Mouse (Mus musculus): Measurements from ENCODE around the gene Parg. TPM values are rescaled to one million over a fixed set of nuclear protein-coding genes. Genes with fewer than 3 reads are reported as not detected.

Parg gene
- polyA plus RNA-seq, 1 experiment from 2014 or later, result 37.2 TPM

- Histone ChIP-seq H3K9me3 (ENCODE audit: control insufficient read depth, low read length) (no peaks in the 10 kb centered on the region), H3K9ac (ENCODE audit: low read depth, low read length) (no peak overlapping the region), H3K36me3 (ENCODE audit: control insufficient read depth, insufficient read depth, low read length) (peaks cover 4% of the 10 kb centered on the region; the same call in 1 of the 2 replicates), H3K4me3 (ENCODE audit: low read depth, low read length) (no peak overlapping the region), H3K4me2 (no peak overlapping the region), H3K27me3 (replicated peaks; ENCODE audit: control insufficient read depth, insufficient read depth, low read length) (no peaks in the 10 kb centered on the region), H3K4me1 (replicated peaks; ENCODE audit: control insufficient read depth, insufficient read depth, low read length) (no peaks in the 10 kb centered on the region), H3K27ac (ENCODE audit: low read depth, low read length) (no peak overlapping the region)
- 79% methylated on average over 2 of the region's 2 CpGs for WGBS
- ATAC-seq (replicated peaks; ENCODE audit: low FRiP score) (no peak), DNase-seq (ENCODE audit: low spot score) (no peak)
These were observed 60.0 kb downstream of the Parg start for GRCm38 (mm10) chr14:32261741-32262140.

GRCm38 (mm10) chr14:32268999-32269398 lies 67.2 kb downstream of the Parg start:
- no peak for DNase-seq (ENCODE audit: low spot score)
- H3K27me3 ChIP-seq (replicated peaks; ENCODE audit: control insufficient read depth, insufficient read depth, low read length), result no peaks in the 10 kb centered on the region
- H3K9me3 ChIP-seq (ENCODE audit: control insufficient read depth, low read length), result no peaks in the 10 kb centered on the region
- 61% methylated on average over 2 of the region's 2 CpGs for WGBS
- no peak overlapping the region for H3K4me3 ChIP-seq (ENCODE audit: low read depth, low read length)
- H3K4me1 ChIP-seq (replicated peaks; ENCODE audit: control insufficient read depth, insufficient read depth, low read length), result no peaks in the 10 kb centered on the region
- H3K27ac ChIP-seq (ENCODE audit: low read depth, low read length), result no peak overlapping the region
- H3K36me3 ChIP-seq (ENCODE audit: control insufficient read depth, insufficient read depth, low read length), result peaks cover 5% of the 10 kb centered on the region; the same call in 1 of the 2 replicates
- H3K4me2 ChIP-seq, result no peak overlapping the region
- ATAC-seq (replicated peaks; ENCODE audit: low FRiP score), result no peak
- H3K9ac ChIP-seq (ENCODE audit: low read depth, low read length), result no peak overlapping the region

DNA sequence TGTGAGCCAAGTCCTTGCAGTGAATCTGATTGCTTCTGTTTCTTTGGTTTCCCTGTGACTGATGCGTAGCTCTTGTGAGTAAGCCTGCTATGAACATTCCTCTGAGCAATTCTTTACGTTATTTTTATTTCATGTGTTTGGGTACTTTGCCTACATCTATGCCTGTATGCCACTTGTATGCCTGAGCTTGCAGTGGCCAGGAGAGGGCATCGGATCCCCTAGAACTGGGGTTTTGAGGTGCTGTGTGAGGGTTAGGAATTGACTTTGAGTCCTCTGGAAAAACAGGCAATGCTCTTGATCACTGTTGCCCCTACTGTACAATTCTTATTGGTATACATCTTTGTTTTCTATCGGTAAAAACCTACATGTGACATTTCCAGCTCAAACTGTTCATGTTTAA lies 67.8 kb downstream of the Parg start:
- Histone ChIP-seq H3K27ac (ENCODE audit: low read depth, low read length) (no peak overlapping the region), H3K4me3 (ENCODE audit: low read depth, low read length) (no peak overlapping the region), H3K36me3 (ENCODE audit: control insufficient read depth, insufficient read depth, low read length) (peaks cover 5% of the 10 kb centered on the region; the same call in 1 of the 2 replicates), H3K9ac (ENCODE audit: low read depth, low read length) (no peak overlapping the region), H3K4me1 (replicated peaks; ENCODE audit: control insufficient read depth, insufficient read depth, low read length) (no peaks in the 10 kb centered on the region), H3K9me3 (ENCODE audit: control insufficient read depth, low read length) (no peaks in the 10 kb centered on the region), H3K4me2 (no peak overlapping the region), H3K27me3 (replicated peaks; ENCODE audit: control insufficient read depth, insufficient read depth, low read length) (no peaks in the 10 kb centered on the region)
- WGBS, result 89% methylated on average over 4 of the region's 4 CpGs
- ATAC-seq (replicated peaks; ENCODE audit: low FRiP score) (no peak), DNase-seq (ENCODE audit: low spot score) (no peak)

GRCm38 (mm10) chr14:32301622-32302021 lies 99.9 kb downstream of the Parg start:
- Histone ChIP-seq H3K4me2 (no peak overlapping the region), H3K27ac (ENCODE audit: low read depth, low read length) (no peak overlapping the region), H3K9ac (ENCODE audit: low read depth, low read length) (no peak overlapping the region), H3K9me3 (ENCODE audit: control insufficient read depth, low read length) (no peaks in the 10 kb centered on the region), H3K4me1 (replicated peaks; ENCODE audit: control insufficient read depth, insufficient read depth, low read length) (no peaks in the 10 kb centered on the region), H3K36me3 (ENCODE audit: control insufficient read depth, insufficient read depth, low read length) (no peaks in the 10 kb centered on the region), H3K4me3 (ENCODE audit: low read depth, low read length) (no peak overlapping the region), H3K27me3 (replicated peaks; ENCODE audit: control insufficient read depth, insufficient read depth, low read length) (no peaks in the 10 kb centered on the region)
- ATAC-seq (replicated peaks; ENCODE audit: low FRiP score) (no peak), DNase-seq (ENCODE audit: low spot score) (no peak)
- 86% methylated on average over 12 of the region's 12 CpGs for WGBS

DNA sequence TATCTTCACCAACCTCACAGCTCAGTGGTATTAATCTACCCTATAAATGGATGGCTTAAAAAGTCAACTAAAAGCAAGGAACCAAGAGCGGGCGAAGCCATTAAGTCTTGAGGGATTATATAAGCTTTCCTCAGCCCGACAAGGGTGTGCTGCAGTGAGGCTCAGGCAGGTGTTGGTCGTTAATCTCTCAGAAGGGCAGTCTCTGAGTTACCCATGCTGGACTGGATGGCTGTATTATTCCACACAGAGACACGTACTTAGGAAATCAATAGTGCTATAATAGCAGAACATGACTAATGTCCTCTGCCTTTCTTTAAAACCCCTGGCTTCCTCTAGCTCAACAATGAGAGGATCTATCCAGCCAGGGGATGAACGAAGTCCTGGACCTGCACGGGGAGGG lies 100.7 kb downstream of the Parg start:
- 81% methylated on average over 7 of the region's 7 CpGs for WGBS
- no peak overlapping the region for H3K4me3 ChIP-seq (ENCODE audit: low read depth, low read length)
- no peaks in the 10 kb centered on the region for H3K27me3 ChIP-seq (replicated peaks; ENCODE audit: control insufficient read depth, insufficient read depth, low read length)
- no peak overlapping the region for H3K9ac ChIP-seq (ENCODE audit: low read depth, low read length)
- no peaks in the 10 kb centered on the region for H3K9me3 ChIP-seq (ENCODE audit: control insufficient read depth, low read length)
- ATAC-seq (replicated peaks; ENCODE audit: low FRiP score), result no peak
- no peak overlapping the region for H3K27ac ChIP-seq (ENCODE audit: low read depth, low read length)
- no peaks in the 10 kb centered on the region for H3K36me3 ChIP-seq (ENCODE audit: control insufficient read depth, insufficient read depth, low read length)
- DNase-seq (ENCODE audit: low spot score), result no peak
- H3K4me2 ChIP-seq, result no peak overlapping the region
- no peaks in the 10 kb centered on the region for H3K4me1 ChIP-seq (replicated peaks; ENCODE audit: control insufficient read depth, insufficient read depth, low read length)

DNA sequence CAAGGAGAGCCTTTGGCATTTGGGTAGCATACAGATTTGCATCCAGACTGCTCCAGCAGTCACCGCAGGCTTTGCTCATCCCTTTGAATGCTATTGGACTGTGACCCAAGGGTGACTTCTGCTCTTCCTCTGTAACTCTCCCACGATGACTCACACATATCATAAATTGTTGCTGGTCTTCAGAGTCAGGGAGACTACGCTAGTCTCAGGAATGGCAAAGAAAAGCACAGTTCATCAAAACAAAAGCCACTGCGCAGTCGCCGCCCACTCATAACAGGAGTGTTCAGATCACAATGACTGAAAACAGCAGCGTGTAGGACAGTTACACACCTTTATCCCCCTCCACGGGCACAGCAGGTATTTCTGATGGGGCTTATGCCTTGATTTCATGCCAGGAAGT lies 103.2 kb downstream of the Parg start:
- no peak overlapping the region for H3K4me3 ChIP-seq (ENCODE audit: low read depth, low read length)
- H3K36me3 ChIP-seq (ENCODE audit: control insufficient read depth, insufficient read depth, low read length), result no peaks in the 10 kb centered on the region
- no peaks in the 10 kb centered on the region for H3K9me3 ChIP-seq (ENCODE audit: control insufficient read depth, low read length)
- no peak for ATAC-seq (replicated peaks; ENCODE audit: low FRiP score)
- no peak for DNase-seq (ENCODE audit: low spot score)
- no peak overlapping the region for H3K4me2 ChIP-seq
- no peak overlapping the region for H3K27ac ChIP-seq (ENCODE audit: low read depth, low read length)
- H3K4me1 ChIP-seq (replicated peaks; ENCODE audit: control insufficient read depth, insufficient read depth, low read length), result no peaks in the 10 kb centered on the region
- H3K9ac ChIP-seq (ENCODE audit: low read depth, low read length), result no peak overlapping the region
- WGBS, result 90% methylated on average over 8 of the region's 8 CpGs
- H3K27me3 ChIP-seq (replicated peaks; ENCODE audit: control insufficient read depth, insufficient read depth, low read length), result no peaks in the 10 kb centered on the region

DNA sequence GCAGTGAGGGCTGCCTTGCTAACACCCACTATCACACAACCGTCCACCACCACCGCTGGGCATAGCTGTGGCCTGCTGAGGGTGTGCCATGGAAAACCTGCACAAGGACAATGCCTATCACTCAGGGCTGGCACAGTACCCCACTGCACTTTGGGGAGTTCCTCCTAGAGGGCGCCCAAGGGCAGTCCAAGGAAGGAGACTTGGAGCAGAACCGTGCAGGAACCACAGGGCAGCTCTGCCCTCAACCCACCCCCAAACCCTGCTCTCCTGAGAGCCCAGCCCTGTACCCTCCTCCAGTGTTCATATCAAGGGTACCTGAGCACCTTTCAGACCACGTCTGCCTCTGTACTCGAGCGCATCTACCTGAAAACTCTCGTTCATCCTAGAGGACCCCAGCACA lies 108.1 kb downstream of the Parg start:
- H3K4me1 ChIP-seq (replicated peaks; ENCODE audit: control insufficient read depth, insufficient read depth, low read length), result no peaks in the 10 kb centered on the region
- no peak overlapping the region for H3K9ac ChIP-seq (ENCODE audit: low read depth, low read length)
- no peak for ATAC-seq (replicated peaks; ENCODE audit: low FRiP score)
- no peak for DNase-seq (ENCODE audit: low spot score)
- H3K4me2 ChIP-seq, result no peak overlapping the region
- H3K4me3 ChIP-seq (ENCODE audit: low read depth, low read length), result no peak overlapping the region
- H3K27me3 ChIP-seq (replicated peaks; ENCODE audit: control insufficient read depth, insufficient read depth, low read length), result no peaks in the 10 kb centered on the region
- no peaks in the 10 kb centered on the region for H3K9me3 ChIP-seq (ENCODE audit: control insufficient read depth, low read length)
- no peak overlapping the region for H3K27ac ChIP-seq (ENCODE audit: low read depth, low read length)
- H3K36me3 ChIP-seq (ENCODE audit: control insufficient read depth, insufficient read depth, low read length), result no peaks in the 10 kb centered on the region
- 42% methylated on average over 8 of the region's 8 CpGs for WGBS

GRCm38 (mm10) chr14:32311381-32312035 lies 109.8 kb downstream of the Parg start:
- no peaks in the 10 kb centered on the region for H3K4me1 ChIP-seq (replicated peaks; ENCODE audit: control insufficient read depth, insufficient read depth, low read length)
- no peaks in the 10 kb centered on the region for H3K27me3 ChIP-seq (replicated peaks; ENCODE audit: control insufficient read depth, insufficient read depth, low read length)
- no peaks in the 10 kb centered on the region for H3K36me3 ChIP-seq (ENCODE audit: control insufficient read depth, insufficient read depth, low read length)
- no peak overlapping the region for H3K9ac ChIP-seq (ENCODE audit: low read depth, low read length)
- H3K9me3 ChIP-seq (ENCODE audit: control insufficient read depth, low read length), result no peaks in the 10 kb centered on the region
- H3K4me3 ChIP-seq (ENCODE audit: low read depth, low read length), result no peak overlapping the region
- DNase-seq (ENCODE audit: low spot score), result no peak
- WGBS, result 85% methylated on average over 2 of the region's 2 CpGs
- no peak overlapping the region for H3K4me2 ChIP-seq
- no peak for ATAC-seq (replicated peaks; ENCODE audit: low FRiP score)
- no peak overlapping the region for H3K27ac ChIP-seq (ENCODE audit: low read depth, low read length)

DNA sequence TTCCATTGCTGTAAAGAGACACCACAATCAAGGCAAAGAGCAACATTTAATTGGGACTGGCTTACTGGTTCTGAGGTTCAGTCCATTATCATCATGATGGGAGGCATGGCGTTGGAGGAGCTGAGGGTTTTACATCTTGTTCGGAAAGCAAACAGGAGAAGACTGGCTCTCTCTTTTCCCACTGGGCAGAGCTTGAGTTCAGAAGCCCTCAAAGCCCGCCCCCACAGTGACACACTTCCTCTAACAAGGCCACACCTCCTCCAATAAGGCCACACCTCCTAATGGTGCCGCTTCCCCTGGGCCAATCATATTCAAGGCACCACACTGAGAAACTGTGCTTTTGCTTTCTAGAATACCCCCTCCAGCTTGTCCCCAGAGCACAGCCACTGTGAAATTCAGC lies 116.1 kb downstream of the Parg start:
- Histone ChIP-seq H3K27me3 (replicated peaks; ENCODE audit: control insufficient read depth, insufficient read depth, low read length) (no peaks in the 10 kb centered on the region; the same call in 1 of the 2 replicates), H3K36me3 (ENCODE audit: control insufficient read depth, insufficient read depth, low read length) (no peaks in the 10 kb centered on the region), H3K4me3 (ENCODE audit: low read depth, low read length) (no peak overlapping the region), H3K9ac (ENCODE audit: low read depth, low read length) (no peak overlapping the region), H3K4me2 (no peak overlapping the region), H3K27ac (ENCODE audit: low read depth, low read length) (no peak overlapping the region), H3K4me1 (replicated peaks; ENCODE audit: control insufficient read depth, insufficient read depth, low read length) (no peaks in the 10 kb centered on the region), H3K9me3 (ENCODE audit: control insufficient read depth, low read length) (no peaks in the 10 kb centered on the region)
- no peak for DNase-seq (ENCODE audit: low spot score)
- no peak for ATAC-seq (replicated peaks; ENCODE audit: low FRiP score)
- 10% methylated on average over 4 of the region's 4 CpGs for WGBS
